ENCODE assay signal across 10 mouse cellular contexts in the genomic region with DNA sequence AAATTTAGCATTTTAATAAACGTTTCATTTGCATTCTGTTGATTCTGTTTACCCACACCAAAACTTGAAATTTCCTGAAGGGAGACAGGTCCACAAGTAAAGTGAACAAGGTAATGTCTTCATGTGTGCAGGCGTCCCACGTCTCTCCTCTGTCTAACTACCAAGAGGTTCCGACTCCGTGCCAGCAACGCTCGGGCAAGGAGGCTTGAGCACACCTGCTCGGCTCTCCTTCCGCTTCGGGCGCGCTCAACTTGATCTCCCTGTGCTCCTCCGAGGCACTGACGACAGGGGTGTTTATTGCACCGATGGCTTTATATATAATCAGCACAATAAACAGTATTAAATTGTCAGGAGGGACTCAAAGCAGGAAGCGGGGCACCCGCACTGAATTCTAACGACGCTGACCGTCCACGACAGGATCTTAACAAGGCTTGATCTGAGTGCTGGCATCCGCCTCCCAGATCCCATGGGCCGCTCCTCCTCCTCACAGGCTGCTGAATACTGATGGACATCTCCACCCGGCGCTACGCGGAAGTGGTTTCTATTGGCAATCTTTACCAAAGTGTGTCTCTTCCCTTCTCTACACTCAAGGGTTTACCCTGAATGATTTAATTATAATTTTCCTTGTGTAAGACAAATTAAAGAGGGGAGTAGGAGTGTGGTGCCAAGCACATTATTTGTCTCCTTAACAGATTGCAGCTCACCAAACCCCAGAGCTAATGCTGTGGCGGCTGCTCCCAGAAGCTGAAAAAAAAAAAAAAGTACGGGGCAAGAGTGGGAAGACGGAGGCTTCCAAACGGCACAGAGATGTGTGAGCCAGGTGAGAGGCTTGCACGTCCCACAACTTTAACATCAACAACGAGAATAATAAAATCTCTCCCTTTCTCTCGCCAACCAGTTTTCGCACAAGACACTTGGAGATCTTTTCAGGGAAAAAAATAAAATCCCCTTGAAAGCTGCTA.
DNase-seq lines count a peak whose midpoint lies in the region; ATAC-seq lines count a peak whose summit lies in the region.
"Had no signal": no experiment of that assay in that cellular context is flagged by ENCODE, and none has a peak within 500 bp of the region (broad histone marks: within the 10 kb centered on the region; RNA-seq: fewer than 3 reads in every experiment).

No protein-coding gene starts in this region.

- no peak overlapping the region for H3K4me3 ChIP-seq in kidney, embryonic 15.5 days (replicated peaks)

- no peaks in the 10 kb centered on the region for H3K27me3 ChIP-seq in kidney, embryonic 15.5 days

- H3K4me2 ChIP-seq in kidney, embryonic 15.5 days: no peak overlapping the region

- peaks cover 21% of the 10 kb centered on the region for H3K36me3 ChIP-seq in kidney, embryonic 15.5 days

- no peak overlapping the region for H3K9ac ChIP-seq in kidney, embryonic 15.5 days

- intact Hi-C loops in left cerebral cortex, postnatal 25 days (cut with DNase I): no loop called here

- ATAC-seq in kidney, embryonic 15.5 days (replicated peaks; ENCODE audit: low FRiP score): no peak
- ATAC-seq in granulocyte monocyte progenitor cell, adult 5-6 weeks (replicated peaks; ENCODE audit: poor library complexity, severe bottlenecking): no peak

- no peak overlapping the region for H3K27ac ChIP-seq in kidney, embryonic 15.5 days

- no peaks in the 10 kb centered on the region for H3K9me3 ChIP-seq in kidney, embryonic 15.5 days (replicated peaks)

- 76% methylated on average over 35 of the region's 35 CpGs for WGBS in kidney, embryonic 15.5 days

- DNase-seq in cerebellum, postnatal 10 days: peak; percentile 43 to 48
- DNase-seq in cerebellum, adult 11-12 months: no peak
- DNase-seq in lung, postnatal 36 days: peak; percentile 55
- DNase-seq in lung, postnatal 25 days (ENCODE audit: low spot score): no peak
- DNase-seq in left cerebral cortex, postnatal 25 days (ENCODE audit: low spot score in 2 of 2): peak; percentile 43 to 73
- peak; percentile 48 for DNase-seq in telencephalon, adult 2 months (ENCODE audit: low read depth, low spot score)
- DNase-seq: B cell, adult 2 months; gastrocnemius, postnatal 25 days had no signal

- H3K4me1 ChIP-seq in kidney, embryonic 15.5 days: peaks cover 16% of the 10 kb centered on the region

Comparison
In these comparisons a context has a peak if more than half of its experiments do, and no peak if none do; other contexts are left out.
1. DNase-seq: peak in cerebellum, postnatal 10 days (2 of 2), lung, postnatal 36 days (single experiment), left cerebral cortex, postnatal 25 days (2 of 2) and telencephalon, adult 2 months (single experiment); none in cerebellum, adult 11-12 months (single experiment) and lung, postnatal 25 days (single experiment).